Mouse (Mus musculus) midbrain, embryonic 16.5 days (tissue): ENCODE measurements around the gene Nfam1. TPM values are rescaled to one million over a fixed set of nuclear protein-coding genes. Genes with fewer than 3 reads are reported as not detected.

Source experiments
- ATAC-seq: fragments of 200-750 bp; cut with Nextera tagmentation; 2 replicates; pipeline ENCODE4 v1.8.0; 2017; ENCODE audit warnings: moderate TSS enrichment
- H3K27ac ChIP-seq: fragments of 300-500 bp; sonication (generic); 2 replicates; pipeline ENCODE4 v1.5.1; 2014; ENCODE audit warnings: mild to moderate bottlenecking, low read length, mixed read lengths
- H3K27me3 ChIP-seq: fragments of 300-500 bp; sonication (generic); 2 replicates; pipeline ENCODE4 v1.6.1; 2014; ENCODE audit warnings: low read depth, low read length, mixed read lengths; ENCODE audit not compliant: control insufficient read depth, insufficient read depth
- H3K36me3 ChIP-seq: fragments of 300-500 bp; sonication (generic); 2 replicates; pipeline ENCODE4 v1.6.1; 2014; ENCODE audit warnings: mild to moderate bottlenecking, low read length, moderate library complexity, mixed read lengths; ENCODE audit not compliant: control insufficient read depth, insufficient read depth
- H3K4me1 ChIP-seq: fragments of 300-500 bp; sonication (generic); 2 replicates; pipeline ENCODE4 v1.6.1; 2014; ENCODE audit warnings: mild to moderate bottlenecking, low read length, mixed read lengths; ENCODE audit not compliant: control insufficient read depth, insufficient read depth
- H3K4me2 ChIP-seq: fragments of 300-500 bp; sonication (generic); 2 replicates; pipeline ENCODE4 v1.6.1; 2014; ENCODE audit warnings: mild to moderate bottlenecking, low read length, mixed read lengths
- H3K4me3 ChIP-seq: fragments of 300-500 bp; sonication (generic); 2 replicates; pipeline ENCODE4 v1.5.1; 2014; ENCODE audit warnings: low read depth, mild to moderate bottlenecking, low read length, moderate library complexity, mixed read lengths
- H3K9ac ChIP-seq: fragments of 300-500 bp; sonication (generic); 2 replicates; pipeline ENCODE4 v1.6.1; 2014; ENCODE audit warnings: low read depth, low read length, mixed read lengths
- H3K9me3 ChIP-seq: fragments of 300-500 bp; sonication (generic); replicated peaks from 2 replicates; pipeline ENCODE4 v1.6.1; 2014; ENCODE audit warnings: mild to moderate bottlenecking, low read length, mixed read lengths; ENCODE audit not compliant: control insufficient read depth, poor library complexity, severe bottlenecking
- WGBS: fragments of 180-500 bp; shearing (Covaris S2); extraction: QIAGEN DNeasy Blood & Tissue Kit; methylation state at CpG from one replicate; pipeline ENCODE4 v1.1.7; 2014; 5-methylcytosine and 5-hydroxymethylcytosine counted together
- polyA plus RNA-seq: library from polyadenylated mRNA; unstranded; fragments of >200 nt; fragmentation: Nextera tagmentation; extraction: Ambion mirVana; gene quantifications from 2 replicates; pipeline ENCODE4 v1.2.1, GENCODE M21; 2015

Nfam1 gene
- polyA plus RNA-seq, 1 experiment from 2014 or later: 3.0 TPM

- no peak for ATAC-seq
- no peaks in the 10 kb centered on the region for H3K36me3 ChIP-seq
- H3K4me1 ChIP-seq: peaks cover 33% of the 10 kb centered on the region
- H3K27ac ChIP-seq: no peak overlapping the region
- no peak overlapping the region for H3K9ac ChIP-seq
- WGBS: 95% methylated on average over 1 of the region's 1 CpGs
- H3K9me3 ChIP-seq: no peaks in the 10 kb centered on the region
- H3K4me2 ChIP-seq: no peak overlapping the region
- H3K4me3 ChIP-seq: no peak overlapping the region
- no peaks in the 10 kb centered on the region for H3K27me3 ChIP-seq
Observed at GRCm38 (mm10) chr15:82979531-82979930, 53.6 kb downstream of the Nfam1 start.

- WGBS: 87% methylated on average over 1 of the region's 1 CpGs
- H3K4me3 ChIP-seq: no peak overlapping the region
- no peak overlapping the region for H3K27ac ChIP-seq
Observed at GRCm38 (mm10) chr15:82974471-82974870, 58.6 kb downstream of the Nfam1 start.

GRCm38 (mm10) chr15:82969206-82969721, 63.8 kb downstream of the Nfam1 start:
- H3K36me3 ChIP-seq: no peaks in the 10 kb centered on the region
- no peak overlapping the region for H3K9ac ChIP-seq
- 25% methylated on average over 6 of the region's 6 CpGs for WGBS
- no peak overlapping the region for H3K27ac ChIP-seq
- ATAC-seq: no peak
- no peak overlapping the region for H3K4me2 ChIP-seq
- H3K27me3 ChIP-seq: no peaks in the 10 kb centered on the region
- H3K4me1 ChIP-seq: peaks cover 20% of the 10 kb centered on the region
- no peaks in the 10 kb centered on the region for H3K9me3 ChIP-seq
- no peak overlapping the region for H3K4me3 ChIP-seq

More at GRCm38 (mm10) chr15:82974471-82974870, 58.6 kb downstream of the Nfam1 start:
- H3K4me1 ChIP-seq: no peaks in the 10 kb centered on the region
- H3K27me3 ChIP-seq: no peaks in the 10 kb centered on the region
- H3K4me2 ChIP-seq: no peak overlapping the region
- H3K9me3 ChIP-seq: no peaks in the 10 kb centered on the region
- H3K9ac ChIP-seq: no peak overlapping the region
- H3K36me3 ChIP-seq: no peaks in the 10 kb centered on the region
- no peak for ATAC-seq

GRCm38 (mm10) chr15:82968449-82968848, 64.7 kb downstream of the Nfam1 start:
- peak; percentile 46; the same call in 1 of the 2 replicates for ATAC-seq
- Histone ChIP-seq H3K4me1 (peaks cover 25% of the 10 kb centered on the region), H3K9me3 (no peaks in the 10 kb centered on the region), H3K4me3 (no peak overlapping the region), H3K27ac (peak overlapping the region; percentile 61), H3K4me2 (peak overlapping the region; percentile 57), H3K9ac (peak overlapping the region; percentile 52), H3K36me3 (no peaks in the 10 kb centered on the region), H3K27me3 (no peaks in the 10 kb centered on the region)
- WGBS: under 1% methylated on average over 21 of the region's 22 CpGs

- Histone ChIP-seq H3K36me3 (no peaks in the 10 kb centered on the region), H3K9ac (peak overlapping the region; percentile 52), H3K4me3 (no peak overlapping the region), H3K27ac (peak overlapping the region; percentile 61), H3K4me2 (peak overlapping the region; percentile 57), H3K27me3 (no peaks in the 10 kb centered on the region), H3K4me1 (peaks cover 25% of the 10 kb centered on the region), H3K9me3 (no peaks in the 10 kb centered on the region)
- 36% methylated on average over 6 of the region's 6 CpGs for WGBS
- no peak for ATAC-seq
Observed at GRCm38 (mm10) chr15:82967947-82968346, 65.2 kb downstream of the Nfam1 start.

- Histone ChIP-seq H3K9me3 (no peaks in the 10 kb centered on the region), H3K9ac (0 out of 2 replicates have a peak overlapping the region, but pooled peaks have one; percentile 80), H3K27me3 (no peaks in the 10 kb centered on the region), H3K4me3 (peak overlapping the region; percentile 62), H3K36me3 (no peaks in the 10 kb centered on the region), H3K4me1 (peaks cover 61% of the 10 kb centered on the region), H3K4me2 (peak overlapping the region; percentile 85), H3K27ac (peak overlapping the region; percentile 81)
- 51% methylated on average over 14 of the region's 14 CpGs for WGBS
- ATAC-seq: no peak
Observed at GRCm38 (mm10) chr15:82964266-82964825, 68.8 kb downstream of the Nfam1 start.

- ATAC-seq: no peak
- peak overlapping the region; percentile 80 for H3K9ac ChIP-seq
- H3K36me3 ChIP-seq: no peaks in the 10 kb centered on the region
- peak overlapping the region; percentile 81 for H3K27ac ChIP-seq
- H3K27me3 ChIP-seq: no peaks in the 10 kb centered on the region
- H3K9me3 ChIP-seq: no peaks in the 10 kb centered on the region
- H3K4me1 ChIP-seq: peaks cover 62% of the 10 kb centered on the region
- H3K4me2 ChIP-seq: peak overlapping the region; percentile 85
- H3K4me3 ChIP-seq: peak overlapping the region; percentile 62
- 5% methylated on average over 6 of the region's 82 CpGs for WGBS
Observed at GRCm38 (mm10) chr15:82963556-82964156, 69.5 kb downstream of the Nfam1 start.

- no peak for ATAC-seq
- Histone ChIP-seq H3K4me2 (peak overlapping the region; percentile 85), H3K27ac (peak overlapping the region; percentile 81), H3K36me3 (no peaks in the 10 kb centered on the region), H3K4me1 (peaks cover 62% of the 10 kb centered on the region), H3K4me3 (peak overlapping the region; percentile 62), H3K9ac (peak overlapping the region; percentile 80), H3K27me3 (no peaks in the 10 kb centered on the region), H3K9me3 (no peaks in the 10 kb centered on the region)
- 3% methylated on average over 30 of the region's 39 CpGs for WGBS
Observed at GRCm38 (mm10) chr15:82963090-82963489, 70.0 kb downstream of the Nfam1 start.

- no peak for ATAC-seq
- peak overlapping the region; percentile 85 for H3K4me2 ChIP-seq
- H3K4me3 ChIP-seq: peak overlapping the region; percentile 62
- no peaks in the 10 kb centered on the region for H3K9me3 ChIP-seq
- 38% methylated on average over 4 of the region's 4 CpGs for WGBS
- peaks cover 62% of the 10 kb centered on the region for H3K4me1 ChIP-seq
- peak overlapping the region; percentile 80 for H3K9ac ChIP-seq
- H3K27me3 ChIP-seq: no peaks in the 10 kb centered on the region
- H3K27ac ChIP-seq: peak overlapping the region; percentile 81
- no peaks in the 10 kb centered on the region for H3K36me3 ChIP-seq
Observed at GRCm38 (mm10) chr15:82962536-82962935, 70.6 kb downstream of the Nfam1 start.
